Mouse (Mus musculus) ES-E14 (cell line): ENCODE data around the gene Spag9.

Experiments
- CHD2 ChIP-seq: IDR thresholded peaks from 2 replicates; pipeline ENCODE4 v1.6.1; 2014; ENCODE audit warnings: mild to moderate bottlenecking, low read depth, low read length, inconsistent platforms
- HCFC1 ChIP-seq: IDR thresholded peaks from 2 replicates; pipeline ENCODE4 v1.6.1; 2012; ENCODE audit warnings: low read length, inconsistent platforms, borderline replicate concordance; ENCODE audit not compliant: insufficient read depth
- MAFK ChIP-seq: IDR thresholded peaks from 2 replicates; pipeline ENCODE4 v1.6.1; 2014; ENCODE audit warnings: mild to moderate bottlenecking, low read depth, low read length, inconsistent platforms; ENCODE audit not compliant: insufficient read depth
- ZC3H11A ChIP-seq: IDR thresholded peaks from 2 replicates; pipeline ENCODE4 v1.6.1; 2012; ENCODE audit warnings: low read depth, mild to moderate bottlenecking, inconsistent platforms, low read length, borderline replicate concordance
- ZNF384 ChIP-seq: IDR thresholded peaks from 2 replicates; pipeline ENCODE4 v1.6.1; 2012; ENCODE audit warnings: low read depth, low read length, inconsistent platforms

DNA sequence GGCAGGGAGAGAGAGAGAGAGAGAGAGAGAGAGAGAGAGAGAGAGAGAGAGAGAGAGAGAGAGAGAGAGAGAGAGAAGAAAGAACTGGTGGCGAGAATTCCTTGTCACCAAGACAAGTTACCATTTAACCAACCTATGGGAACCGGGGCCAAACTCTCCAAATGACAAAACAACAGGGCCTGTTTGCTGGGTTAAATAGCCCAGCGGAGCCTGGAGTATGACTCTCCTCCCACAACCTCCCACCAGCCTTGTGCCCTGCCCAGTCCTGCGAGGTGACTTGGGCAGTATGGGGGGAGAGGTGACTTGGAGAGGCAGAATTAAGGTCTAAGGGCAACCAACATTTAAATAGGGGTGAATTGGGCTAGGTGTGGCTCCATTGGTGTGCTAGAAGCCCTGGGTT, 169.9 kb downstream of the Spag9 start:
- TF ChIP-seq ZC3H11A, result no peak
- no peak for TF ChIP-seq ZNF384
- no peak for TF ChIP-seq HCFC1
- TF ChIP-seq MAFK, result no peak
- TF ChIP-seq CHD2, result no peak
